Mouse (Mus musculus) naive thymus-derived CD4-positive, alpha-beta T cell, adult 5 months (primary cell): ENCODE data around the gene Upk3b. TPM values are rescaled to one million over a fixed set of nuclear protein-coding genes. Genes with fewer than 3 reads are reported as not detected.

Experiments
- polyA plus RNA-seq: library from polyadenylated mRNA; unstranded; fragments of 100-300 nt; shearing (Covaris generic); gene quantifications from one replicate; pipeline ENCODE4 v1.2.1, GENCODE M21; 2017

Gene Upk3b
- polyA plus RNA-seq: not detected

DNA sequence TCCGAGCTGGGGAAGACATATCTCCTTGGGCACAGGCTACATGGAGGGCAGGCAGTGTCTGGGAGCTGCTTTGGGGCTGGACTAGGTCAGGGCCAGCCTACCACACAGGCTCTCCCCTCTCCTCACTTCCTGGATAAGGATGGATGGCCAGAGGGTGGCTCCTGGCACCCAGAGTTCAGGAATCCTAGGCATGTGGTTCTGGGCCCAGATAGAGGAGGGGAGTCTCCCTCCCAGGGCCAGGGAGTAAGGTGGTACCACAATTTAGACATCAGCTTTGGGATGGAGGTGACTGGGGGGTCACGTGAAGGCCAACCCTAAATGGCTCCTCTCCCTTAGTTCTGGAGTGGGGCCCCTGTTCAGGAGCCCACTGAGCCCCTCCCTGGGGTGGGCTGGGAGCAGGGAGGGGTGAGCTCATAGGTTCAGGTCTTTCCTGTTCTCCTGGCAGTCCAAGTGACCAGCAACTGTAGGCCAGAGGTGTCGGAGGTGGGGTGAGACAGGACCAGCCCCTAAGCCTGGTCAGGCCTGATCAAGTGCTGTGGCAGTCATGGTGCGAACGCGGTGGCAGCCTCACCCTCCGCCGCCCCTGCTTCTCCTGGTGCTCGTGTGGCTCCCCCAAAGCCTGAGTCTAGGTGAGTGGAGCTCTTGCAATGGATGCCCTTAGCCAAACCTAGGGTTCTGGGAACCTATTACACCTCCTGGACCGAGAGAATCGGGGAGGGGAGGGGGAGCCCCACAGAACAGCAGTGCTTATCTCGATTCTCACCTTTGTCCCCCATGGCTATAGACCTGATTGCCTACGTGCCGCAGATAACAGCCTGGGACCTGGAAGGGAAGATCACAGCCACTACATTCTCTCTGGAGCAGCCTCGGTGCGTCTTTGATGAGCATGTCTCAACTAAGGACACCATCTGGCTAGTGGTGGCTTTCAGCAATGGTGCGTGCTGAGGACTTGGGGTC, at the start of gene Upk3b:
Upk3b (plus strand) TSS at position 239 of the 957 bp plus-strand sequence.

DNA sequence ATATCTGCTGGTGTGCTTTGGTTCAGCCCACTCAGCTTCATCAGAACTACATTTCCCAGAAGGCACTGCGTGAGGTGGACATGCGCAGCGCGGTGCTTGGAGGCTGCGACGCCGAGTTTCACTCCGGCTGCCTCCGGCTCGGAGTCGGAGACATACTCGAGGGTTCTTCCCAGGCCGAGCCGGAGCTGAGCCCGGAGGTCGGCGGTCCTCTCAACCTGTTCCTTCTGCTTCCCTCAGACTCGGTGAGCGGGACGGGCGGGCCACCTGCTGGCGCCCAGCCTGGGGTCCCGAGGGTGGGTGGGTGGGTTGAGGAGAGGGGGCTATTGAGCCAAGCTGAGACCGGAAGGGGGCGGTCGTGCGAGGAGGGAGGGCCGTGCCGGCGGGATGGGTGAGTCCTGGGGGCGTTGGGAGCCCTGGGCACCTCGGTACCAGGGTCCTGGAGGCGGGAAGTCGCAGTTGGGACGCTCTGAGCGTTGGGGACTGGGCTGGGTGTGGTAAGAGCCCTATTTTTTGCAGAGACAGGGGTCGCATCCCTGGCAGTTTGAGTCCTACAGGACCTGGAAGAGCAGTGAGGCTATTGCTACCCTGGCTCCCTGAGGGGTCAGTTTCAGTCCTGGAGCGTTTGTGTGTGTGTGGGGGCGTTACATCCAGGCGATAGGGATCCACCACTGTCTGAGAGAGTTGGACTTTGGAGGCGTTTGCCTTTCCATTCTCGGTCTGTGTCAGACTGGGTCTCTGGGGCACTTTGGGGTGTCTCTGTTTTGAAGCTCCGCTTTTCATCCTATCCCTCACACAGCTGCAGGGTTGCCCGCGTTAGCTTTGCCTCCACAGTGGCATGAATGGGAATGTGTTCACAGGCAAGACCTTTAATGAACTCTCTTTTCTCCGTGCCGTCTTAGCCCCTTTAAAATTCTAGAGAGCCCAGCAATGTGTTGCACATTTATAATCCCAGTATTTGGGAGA, 43.3 kb upstream of the Upk3b start, which contains the start of gene Dtx2:
Dtx2 (plus strand) TSS at position 76 of the 963 bp plus-strand sequence.

DNA sequence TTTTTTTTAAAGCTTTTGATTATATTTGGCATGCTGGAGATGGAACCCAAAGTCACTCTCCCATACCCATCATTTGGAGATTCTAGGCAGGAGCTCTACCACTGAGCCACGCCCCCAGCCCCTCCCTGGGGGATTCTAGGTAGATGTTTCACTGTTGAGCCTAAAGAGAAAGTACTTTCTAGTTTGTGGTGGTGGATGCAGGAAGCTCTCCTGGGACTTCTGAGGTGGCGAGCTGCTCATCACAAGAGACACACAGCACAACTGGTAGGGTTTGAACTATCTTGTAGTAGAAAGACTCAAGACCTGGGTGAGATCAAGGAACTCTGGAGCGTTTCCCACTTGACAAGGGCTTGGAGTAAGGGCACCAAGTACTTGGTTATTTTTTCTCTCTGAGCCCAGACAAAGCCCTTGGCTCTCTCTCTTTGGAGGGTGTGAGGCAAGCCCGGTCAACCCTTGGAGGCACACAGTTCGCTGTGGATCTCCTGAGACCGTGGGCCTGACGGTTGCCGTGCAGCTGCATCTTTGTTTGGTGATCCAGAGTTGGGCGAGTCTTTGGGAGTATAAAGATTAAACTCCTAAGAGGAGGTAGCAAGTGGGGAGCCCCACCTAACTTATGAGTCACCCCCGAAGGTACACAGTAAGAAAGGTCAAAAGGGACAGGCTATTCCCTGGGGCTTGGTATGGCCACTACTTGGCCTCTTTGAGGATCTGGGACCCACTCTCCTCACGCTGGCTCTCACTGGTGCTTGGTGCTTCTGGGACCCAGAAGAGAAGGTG, 16.2 kb downstream of the Upk3b start, which contains the start of gene Upk3bl:
Upk3bl (plus strand) TSS at position 192 of the 777 bp plus-strand sequence.

DNA sequence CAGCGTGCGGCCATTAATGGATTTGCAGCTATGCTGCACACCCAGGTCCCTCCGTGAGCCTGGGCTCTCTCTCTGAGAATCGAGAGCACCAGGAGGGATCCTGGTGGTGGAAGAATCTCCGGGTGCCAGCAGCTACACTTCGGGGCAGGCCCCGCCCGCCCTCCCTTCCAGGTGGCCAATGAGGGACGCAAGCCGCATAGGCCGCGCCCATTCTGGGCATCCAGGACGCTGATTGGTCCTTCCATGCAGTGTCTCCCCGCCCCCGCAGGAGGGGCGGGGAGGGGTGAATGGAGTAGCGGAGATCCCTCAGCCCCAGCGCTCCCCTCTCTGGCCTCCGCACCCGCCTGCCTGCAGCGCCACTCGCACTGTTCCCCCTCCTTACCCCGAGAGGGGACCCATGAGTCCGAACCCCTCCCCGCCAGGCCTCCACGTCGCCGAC, 45.4 kb downstream of the Upk3b start, which contains the start of gene Rasa4:
Rasa4 (plus strand) TSS at position 248 of the 439 bp plus-strand sequence.

Other genes starting within 250 kb of the Upk3b start
- 0.34 TPM for gene Srrm3, start 231.6 kb upstream of the Upk3b start, polyA plus RNA-seq
- gene Hspb1, start 150.6 kb upstream of the Upk3b start, polyA plus RNA-seq: 2.7 TPM
- 51.7 TPM for gene Ywhag, start 103.9 kb upstream of the Upk3b start, polyA plus RNA-seq
- gene Ssc4d, start 64.0 kb upstream of the Upk3b start, polyA plus RNA-seq: 0.52 TPM
- gene Zp3, start 58.4 kb upstream of the Upk3b start, polyA plus RNA-seq: not detected
- gene Dtx2, start 43.7 kb upstream of the Upk3b start, polyA plus RNA-seq: 32.1 TPM
- gene Upk3bl, start 16.0 kb downstream of the Upk3b start, polyA plus RNA-seq: not detected
- gene Rasa4, start 45.4 kb downstream of the Upk3b start, polyA plus RNA-seq: 4.4 TPM
- 57.9 TPM for gene Polr2j, start 78.1 kb downstream of the Upk3b start, polyA plus RNA-seq
- gene Lrwd1, start 97.6 kb downstream of the Upk3b start, polyA plus RNA-seq: 38.3 TPM
- 47.3 TPM for gene Alkbh4, start 97.7 kb downstream of the Upk3b start, polyA plus RNA-seq
- gene Orai2, start 132.2 kb downstream of the Upk3b start, polyA plus RNA-seq: 98.4 TPM
- gene Prkrip1, start 160.5 kb downstream of the Upk3b start, polyA plus RNA-seq: 39.0 TPM
- not detected for gene Sh2b2, start 208.1 kb downstream of the Upk3b start, polyA plus RNA-seq